Comparison of ENCODE assay signal across 39 mouse cellular contexts in the genomic region with DNA sequence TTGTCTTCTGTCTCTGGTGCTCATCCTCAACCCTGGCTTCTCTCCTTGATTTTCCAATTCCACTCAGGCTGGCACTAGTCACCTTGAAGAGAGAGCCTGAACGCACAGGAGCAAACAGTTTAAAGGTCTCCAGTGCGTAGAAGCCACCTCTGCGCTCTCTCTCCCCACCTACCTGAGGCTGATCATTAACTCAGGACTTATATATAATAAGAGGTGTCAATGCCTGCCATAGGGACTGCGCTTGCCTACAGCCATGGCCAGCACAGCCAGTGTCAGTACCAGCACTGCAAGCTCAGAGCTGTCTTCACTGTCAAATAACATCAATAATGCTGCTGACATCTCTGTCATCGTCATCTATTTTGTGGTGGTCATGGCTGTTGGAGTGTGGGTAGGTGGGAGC. TPM values are rescaled to one million over a fixed set of nuclear protein-coding genes. Genes with fewer than 3 reads are reported as not detected.
"Had no signal": no experiment of that assay in that cellular context is flagged by ENCODE, and none has a peak within 500 bp of the region (broad histone marks: within the 10 kb centered on the region; RNA-seq: fewer than 3 reads in every experiment).

Gene Slc5a4a, plus strand, starts transcription at position 174 of the 400 bp plus-strand sequence.

- H3K9me3 ChIP-seq: heart, embryonic 10.5 days; heart, embryonic 12.5 days; hindbrain, embryonic 10.5 days; hindbrain, embryonic 12.5 days; limb, embryonic 13.5 days; limb, embryonic 15.5 days; liver, embryonic 12.5 days had no signal

- H3K4me1 ChIP-seq: heart, embryonic 10.5 days; heart, embryonic 12.5 days; hindbrain, embryonic 10.5 days; hindbrain, embryonic 12.5 days; limb, embryonic 13.5 days; limb, embryonic 15.5 days; liver, embryonic 12.5 days had no signal

- H3K27ac ChIP-seq: gastrocnemius, adult 2 months; heart, embryonic 10.5 days; hindbrain, embryonic 10.5 days; hindbrain, embryonic 12.5 days; hindbrain, embryonic 14.5 days; limb, embryonic 13.5 days; limb, embryonic 15.5 days; liver, embryonic 12.5 days had no signal

- H3K27me3 ChIP-seq: hindbrain, embryonic 12.5 days; limb, embryonic 13.5 days; limb, embryonic 15.5 days; liver, embryonic 12.5 days had no signal

- H3K36me3 ChIP-seq: heart, embryonic 10.5 days; heart, embryonic 12.5 days; hindbrain, embryonic 10.5 days; hindbrain, embryonic 12.5 days; limb, embryonic 13.5 days; limb, embryonic 15.5 days; liver, embryonic 12.5 days had no signal

- H3K4me3 ChIP-seq: gastrocnemius, adult 2 months; heart, embryonic 10.5 days; heart, embryonic 12.5 days; hindbrain, embryonic 10.5 days; hindbrain, embryonic 12.5 days; limb, embryonic 13.5 days; limb, embryonic 15.5 days; liver, embryonic 12.5 days had no signal

- DNase-seq: gastrocnemius, adult 2 months; gastrocnemius, postnatal 10 days; gastrocnemius, postnatal 25 days; heart, adult 18-20 months; heart, postnatal 10 days; heart, postnatal 4 days; kidney, adult 18-20 months; kidney, adult 8-10 months; kidney, postnatal 10 days; kidney, postnatal 25 days; kidney, postnatal 4 days; layer of hippocampus, adult 9-11 months; layer of hippocampus, postnatal 36 days; left cerebral cortex, postnatal 4 days had no signal

- ATAC-seq: hindbrain, embryonic 16.5 days; inflammation-experienced regulatory T-cells, adult 6 months; liver, embryonic 12.5 days had no signal

- H3K9ac ChIP-seq: heart, embryonic 12.5 days; hindbrain, embryonic 12.5 days; hindbrain, embryonic 14.5 days; limb, embryonic 13.5 days; limb, embryonic 15.5 days; liver, embryonic 12.5 days had no signal

- H3K4me2 ChIP-seq: heart, embryonic 12.5 days; hindbrain, embryonic 12.5 days; hindbrain, embryonic 14.5 days; limb, embryonic 13.5 days; limb, embryonic 15.5 days; liver, embryonic 12.5 days had no signal

RNA-seq across cellular contexts. Expression of gene Slc5a4a, which starts in this region (rescaled TPM):
- total RNA-seq: gastrocnemius, adult 2 months; gastrocnemius, postnatal 10 days; gastrocnemius, postnatal 25 days; gastrocnemius, postnatal 4 days; granulocyte monocyte progenitor cell, adult 5-6 weeks; heart, adult 18-20 months; heart, adult 8-10 months; heart, postnatal 10 days; heart, postnatal 25 days; heart, postnatal 4 days; layer of hippocampus, adult 8-10 months; layer of hippocampus, postnatal 14 days; layer of hippocampus, postnatal 36 days; left cerebral cortex, adult 18-20 months; left cerebral cortex, adult 8-10 months; left cerebral cortex, postnatal 25 days; left cerebral cortex, postnatal 4 days; liver, adult 2 months had no signal
- polyA plus RNA-seq: heart, embryonic 10.5 days; heart, embryonic 12.5 days; heart, embryonic 14.5 days; heart, embryonic 16.5 days; hindbrain, embryonic 10.5 days; hindbrain, embryonic 12.5 days; hindbrain, embryonic 14.5 days; inflammation-experienced regulatory T-cells, adult 6 months; kidney, embryonic 14.5 days; kidney, embryonic 16.5 days; limb, embryonic 11.5 days; limb, embryonic 13.5 days; limb, embryonic 15.5 days; liver, adult 2 months; liver, embryonic 12.5 days had no signal
